Mouse (Mus musculus) cerebral cortex, adult 2 months (tissue): ENCODE measurements around the gene Hist1h2ae.

Experiments
- WGBS: fragments of 180-500 bp; shearing (Covaris S2); methylation state at CpG from one replicate; pipeline ENCODE4 v1.1.7; 2018; 5-methylcytosine and 5-hydroxymethylcytosine counted together

Hist1h2ae gene

GRCm38 (mm10) chr13:23581408-23582218 lies 10.6 kb upstream of the Hist1h2ae start, which contains the start of gene Hist1h4d:
Gene Hist1h4d (plus strand): TSS chr13:23581598.
- WGBS: under 1% methylated on average over 43 of the region's 43 CpGs

DNA sequence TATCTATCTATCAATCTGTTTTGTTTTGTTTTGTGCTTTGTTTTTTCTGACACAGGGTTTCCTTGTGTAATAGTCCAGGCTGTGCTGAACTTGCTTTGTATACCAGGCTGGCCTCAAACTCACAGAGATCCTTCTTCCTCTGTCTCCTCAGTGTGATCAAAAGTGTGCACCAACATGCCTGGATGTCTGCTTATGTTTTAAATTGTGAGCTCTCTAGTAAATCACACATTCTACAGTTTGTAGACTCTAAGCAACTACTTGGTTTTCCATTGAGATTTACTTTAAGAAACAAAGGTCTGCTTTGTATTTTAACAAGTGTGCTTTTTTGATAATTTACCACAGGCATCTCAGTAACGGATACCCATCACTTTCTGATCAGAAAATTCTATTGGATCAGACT lies 6.8 kb upstream of the Hist1h2ae start:
- WGBS: 95% methylated on average over 1 of the region's 1 CpGs

DNA sequence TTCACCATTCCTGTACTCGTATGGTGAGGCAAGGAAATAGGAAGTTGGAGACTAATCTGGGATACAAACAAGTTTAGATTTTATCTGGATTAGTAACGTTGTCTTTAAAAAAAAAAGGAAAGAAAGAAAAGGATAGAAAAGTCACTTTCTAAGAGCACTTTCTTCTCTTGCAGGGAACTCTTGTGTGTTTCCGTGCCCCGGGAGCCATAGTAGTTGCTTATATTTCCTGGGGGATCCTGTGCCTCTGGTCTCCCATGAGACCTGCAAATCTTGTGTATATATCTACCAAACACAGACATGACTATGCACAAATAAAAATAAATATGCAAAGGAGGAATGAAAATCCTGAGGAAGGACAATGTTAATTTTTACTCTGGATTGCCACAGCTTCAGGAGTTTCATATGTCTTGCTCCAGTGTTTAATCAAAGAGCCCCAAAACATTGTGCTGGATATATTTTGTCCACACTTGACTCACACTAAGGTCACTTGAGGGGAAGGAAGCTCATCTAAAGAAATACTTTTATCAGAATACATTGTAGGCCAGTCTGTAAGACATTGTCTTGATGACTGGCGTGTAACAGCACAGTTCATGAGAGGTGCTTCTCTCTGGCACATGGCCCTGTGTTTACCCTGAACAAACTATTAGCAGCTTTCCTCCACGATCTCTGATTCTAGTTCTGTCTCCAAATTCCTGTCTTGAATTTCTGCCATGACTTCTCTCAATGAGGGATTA lies 6.1 kb upstream of the Hist1h2ae start:
- 66% methylated on average over 6 of the region's 6 CpGs for WGBS

DNA sequence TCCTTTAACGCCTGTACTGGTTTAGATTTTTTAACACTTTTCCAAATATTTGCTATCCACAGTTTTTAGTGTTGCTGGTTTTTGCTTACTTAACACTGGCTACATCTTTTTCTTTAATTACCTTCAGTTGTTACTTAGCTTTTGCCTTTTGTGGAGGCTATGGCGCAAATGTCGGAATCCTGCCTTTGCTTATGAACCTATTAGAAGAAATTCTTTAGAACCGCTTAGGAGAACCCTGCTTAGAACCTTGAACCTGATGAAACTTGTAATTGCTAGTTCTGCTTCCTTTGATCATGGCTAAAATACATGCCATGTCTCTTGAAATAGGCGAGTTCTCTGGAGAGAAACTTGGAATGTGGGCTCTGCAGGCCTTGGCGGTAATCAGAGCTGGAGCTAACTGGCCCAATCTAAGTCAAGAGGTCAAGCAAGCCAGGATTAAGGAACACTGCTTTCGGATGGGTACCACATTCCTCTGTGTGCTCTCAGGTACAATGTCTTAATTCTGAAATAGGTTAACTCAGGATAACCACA lies 5.4 kb upstream of the Hist1h2ae start:
- 56% methylated on average over 7 of the region's 7 CpGs for WGBS

GRCm38 (mm10) chr13:23575864-23576313 lies 4.9 kb upstream of the Hist1h2ae start:
- 3% methylated on average over 17 of the region's 40 CpGs for WGBS

GRCm38 (mm10) chr13:23575271-23575851 lies 4.3 kb upstream of the Hist1h2ae start, which contains the start of gene Hist1h3d:
Gene Hist1h3d (plus strand): TSS chr13:23575763.
- 2% methylated on average over 18 of the region's 18 CpGs for WGBS

- 2% methylated on average over 12 of the region's 39 CpGs for WGBS
Measured at GRCm38 (mm10) chr13:23574546-23575170, 3.6 kb upstream of the Hist1h2ae start.

DNA sequence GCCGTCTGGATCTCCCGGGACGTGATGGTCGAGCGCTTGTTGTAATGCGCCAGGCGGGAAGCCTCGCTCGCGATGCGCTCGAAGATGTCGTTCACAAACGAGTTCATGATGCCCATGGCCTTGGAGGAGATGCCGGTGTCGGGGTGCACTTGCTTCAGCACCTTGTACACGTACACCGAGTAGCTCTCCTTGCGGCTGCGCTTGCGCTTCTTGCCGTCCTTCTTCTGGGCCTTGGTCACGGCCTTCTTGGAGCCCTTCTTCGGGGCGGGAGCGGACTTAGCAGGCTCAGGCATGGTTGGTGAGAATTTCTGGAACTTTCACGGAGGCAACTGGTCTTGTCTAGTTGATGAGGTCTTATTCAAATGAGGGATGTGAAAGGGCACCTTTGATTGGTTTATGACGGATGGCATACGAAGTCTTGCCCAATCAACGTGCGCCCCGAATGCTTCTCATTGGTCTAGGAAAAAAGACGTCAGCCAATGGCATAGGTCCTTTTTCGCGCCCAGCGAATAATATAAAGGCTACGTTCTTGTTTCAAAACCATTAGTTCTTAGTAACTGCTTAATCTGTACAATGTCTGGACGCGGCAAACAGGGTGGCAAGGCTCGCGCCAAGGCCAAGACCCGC lies 3.0 kb upstream of the Hist1h2ae start, which contains the start of the genes Hist1h2bf and Hist1h2ad:
Hist1h2bf (minus strand) TSS at position 299 of the 627 bp plus-strand sequence.
Hist1h2ad (plus strand) TSS at position 484 of the 627 bp plus-strand sequence.
- under 1% methylated on average over 37 of the region's 42 CpGs for WGBS

DNA sequence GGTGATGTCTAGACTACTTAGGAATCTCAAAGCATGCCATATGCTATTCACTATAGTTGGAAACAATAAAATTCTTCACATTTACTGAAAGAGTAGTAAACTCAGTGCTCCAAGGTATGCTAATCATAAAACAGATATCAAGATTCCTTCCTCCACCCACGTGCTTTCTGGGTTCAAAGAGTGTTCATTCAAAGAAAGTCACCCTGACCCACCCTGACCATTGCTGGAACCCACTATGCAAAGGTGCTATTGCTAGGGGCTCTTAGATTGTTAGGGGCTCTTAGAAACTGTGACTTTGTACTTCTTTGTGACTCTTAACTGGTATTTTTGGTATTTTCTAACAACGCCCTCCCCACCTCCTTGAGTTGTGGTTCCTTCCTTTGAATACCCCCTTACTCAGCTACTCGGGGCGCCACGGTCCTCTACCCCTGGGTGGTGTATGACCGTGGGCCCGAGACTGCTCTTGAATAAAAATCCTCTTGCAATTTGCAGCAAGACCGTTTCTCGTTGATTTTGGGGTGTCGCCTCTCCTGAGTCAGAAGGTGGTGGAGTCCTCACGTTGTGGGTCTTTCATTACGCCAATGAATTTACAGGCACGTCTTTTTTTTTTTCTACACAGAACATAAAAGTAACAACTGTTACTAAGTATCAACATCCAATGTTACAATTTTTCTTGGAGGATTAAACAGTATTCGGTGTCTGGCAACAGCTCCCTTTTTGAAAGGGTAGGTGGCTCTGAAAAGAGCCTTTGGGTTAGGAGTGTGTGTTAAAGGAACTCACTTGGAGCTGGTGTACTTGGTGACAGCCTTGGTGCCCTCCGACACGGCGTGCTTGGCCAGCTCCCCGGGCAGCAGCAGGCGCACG lies 2.2 kb upstream of the Hist1h2ae start:
- 10% methylated on average over 20 of the region's 20 CpGs for WGBS

- WGBS: 33% methylated on average over 2 of the region's 2 CpGs
Measured at GRCm38 (mm10) chr13:23572218-23573033, 1.4 kb upstream of the Hist1h2ae start.

DNA sequence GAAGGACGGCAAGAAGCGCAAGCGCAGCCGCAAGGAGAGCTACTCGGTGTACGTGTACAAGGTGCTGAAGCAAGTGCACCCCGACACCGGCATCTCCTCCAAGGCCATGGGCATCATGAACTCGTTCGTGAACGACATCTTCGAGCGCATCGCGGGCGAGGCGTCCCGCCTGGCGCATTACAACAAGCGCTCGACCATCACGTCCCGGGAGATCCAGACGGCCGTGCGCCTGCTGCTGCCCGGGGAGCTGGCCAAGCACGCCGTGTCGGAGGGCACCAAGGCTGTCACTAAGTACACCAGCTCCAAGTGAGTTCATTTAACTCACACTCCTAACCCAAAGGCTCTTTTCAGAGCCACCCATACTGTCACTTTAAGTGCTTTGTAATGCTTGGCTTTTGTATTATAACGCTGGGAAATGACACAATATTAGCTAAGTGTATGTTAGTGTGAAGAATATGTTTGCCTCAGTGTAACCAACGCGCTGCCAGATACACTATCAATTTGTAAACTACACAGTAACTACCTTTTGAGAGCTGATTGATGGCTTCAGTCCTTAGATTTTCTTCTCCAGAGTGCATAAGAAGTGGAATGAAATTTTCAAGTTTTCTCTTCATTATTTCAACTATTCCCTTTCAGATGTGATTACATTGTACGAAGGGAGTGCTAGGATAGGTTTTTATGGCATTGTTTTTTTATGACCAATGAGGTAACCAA lies 641 bp upstream of the Hist1h2ae start:
- 1% methylated on average over 18 of the region's 34 CpGs for WGBS

DNA sequence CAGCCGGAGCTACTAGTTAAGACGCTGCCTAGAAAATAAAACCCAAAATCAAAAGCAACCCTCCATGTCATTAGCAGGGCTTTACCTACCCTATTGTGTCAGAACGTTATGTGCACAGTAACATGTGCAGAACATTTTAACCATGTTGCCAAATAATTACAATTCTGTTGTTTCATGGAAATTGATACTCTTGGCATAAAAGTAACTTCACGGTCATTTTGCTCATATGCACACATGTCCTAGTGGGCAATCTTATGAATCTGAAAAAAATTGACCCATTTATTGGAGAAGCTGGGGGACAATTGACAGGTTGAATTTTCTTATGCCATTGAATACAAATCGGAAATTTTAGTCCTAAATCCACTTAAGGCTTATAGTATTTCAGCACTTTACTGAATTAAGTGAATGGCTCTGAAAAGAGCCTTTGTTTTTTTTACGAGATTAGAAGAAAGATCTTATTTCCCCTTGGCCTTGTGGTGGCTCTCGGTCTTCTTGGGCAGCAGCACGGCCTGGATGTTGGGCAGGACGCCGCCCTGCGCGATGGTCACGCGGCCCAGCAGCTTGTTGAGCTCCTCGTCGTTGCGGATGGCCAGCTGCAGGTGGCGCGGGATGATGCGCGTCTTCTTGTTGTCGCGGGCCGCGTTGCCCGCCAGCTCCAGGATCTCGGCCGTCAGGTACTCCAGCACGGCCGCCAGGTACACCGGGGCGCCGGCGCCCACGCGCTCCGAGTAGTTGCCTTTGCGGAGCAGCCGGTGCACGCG lies 579 bp downstream of the Hist1h2ae start:
- WGBS: 2% methylated on average over 29 of the region's 41 CpGs

DNA sequence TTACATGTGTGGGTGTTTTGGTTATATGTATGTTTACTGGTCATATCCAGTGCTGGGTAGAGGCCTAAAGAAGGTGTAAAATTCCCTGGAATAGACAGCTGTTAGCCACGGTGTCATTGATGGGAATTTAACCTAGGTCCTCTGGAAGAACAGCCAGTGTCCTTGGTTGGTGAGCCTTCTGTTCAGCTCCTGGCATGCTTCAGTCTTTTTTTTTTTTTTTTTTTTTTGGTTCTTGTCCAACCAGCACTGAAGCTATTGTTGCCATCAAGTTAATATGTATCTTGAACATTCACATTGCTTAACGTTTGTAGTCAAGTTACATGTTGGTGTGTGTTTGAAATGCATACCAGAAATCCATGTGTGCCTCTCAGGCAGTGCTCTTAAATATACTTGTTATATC lies 6.5 kb downstream of the Hist1h2ae start:
- WGBS: 91% methylated on average over 2 of the region's 2 CpGs

DNA sequence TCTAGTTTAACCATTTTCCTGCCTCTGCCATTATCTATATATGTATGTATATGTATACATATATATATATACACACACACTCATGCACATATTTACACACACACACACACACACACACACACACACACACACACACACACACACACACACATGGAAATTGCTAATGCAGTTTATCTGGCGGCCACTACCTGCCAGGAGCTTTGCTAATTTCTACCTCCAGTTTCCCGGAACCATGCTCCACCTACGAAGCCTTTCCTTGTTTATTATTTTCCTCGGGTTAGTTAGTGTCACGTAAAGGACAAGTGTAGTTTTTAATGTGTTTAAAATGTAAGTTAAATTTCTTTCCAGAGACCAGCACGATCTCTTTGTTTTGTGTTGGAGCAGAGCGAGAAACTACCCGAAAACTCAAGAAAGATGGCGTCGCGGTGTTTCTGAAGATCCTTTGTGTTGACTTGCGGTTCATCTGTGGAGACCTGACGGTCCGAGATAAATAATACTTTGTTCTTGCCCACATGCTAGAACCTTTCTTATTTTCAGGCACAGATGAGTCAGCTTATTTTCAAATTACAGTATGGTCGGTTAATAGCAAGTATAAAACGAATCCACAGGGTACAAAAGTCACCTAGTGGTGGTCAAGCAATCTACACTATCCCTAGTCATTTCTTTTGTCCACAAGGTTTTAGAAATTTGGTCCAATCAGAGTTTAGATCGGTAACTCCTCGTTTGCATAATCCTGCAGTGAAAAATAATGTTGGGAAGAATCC lies 8.1 kb downstream of the Hist1h2ae start:
- WGBS: under 1% methylated on average over 18 of the region's 18 CpGs

- WGBS: under 1% methylated on average over 58 of the region's 67 CpGs
Measured at GRCm38 (mm10) chr13:23561883-23562659, 8.9 kb downstream of the Hist1h2ae start, which contains the start of gene Hist1h3e. Gene Hist1h3e (minus strand): TSS chr13:23562369.

DNA sequence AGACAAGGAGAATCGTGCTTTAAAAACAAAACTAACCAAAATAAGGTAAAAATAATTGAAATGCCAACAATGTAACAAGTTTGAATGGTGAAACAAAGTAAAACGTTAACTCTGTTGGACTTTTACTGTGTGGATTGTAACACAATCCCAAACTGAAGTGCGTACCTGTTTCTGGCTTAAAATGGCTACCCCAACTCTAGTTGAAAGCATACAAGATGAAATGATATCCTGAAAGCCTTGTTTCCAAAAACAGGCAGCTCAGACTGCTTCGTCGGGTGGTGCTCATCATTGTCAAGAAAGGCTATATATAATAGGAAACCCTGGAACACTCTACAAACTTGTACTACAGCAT lies 9.5 kb downstream of the Hist1h2ae start:
- 0% methylated on average over 2 of the region's 5 CpGs for WGBS
